Mouse (Mus musculus): ENCODE data around the gene Prss45. TPM values are rescaled to one million over a fixed set of nuclear protein-coding genes. Genes with fewer than 3 reads are reported as not detected.

The Prss45 gene
- total and polyA plus RNA-seq, 3 experiments: not detected

DNA sequence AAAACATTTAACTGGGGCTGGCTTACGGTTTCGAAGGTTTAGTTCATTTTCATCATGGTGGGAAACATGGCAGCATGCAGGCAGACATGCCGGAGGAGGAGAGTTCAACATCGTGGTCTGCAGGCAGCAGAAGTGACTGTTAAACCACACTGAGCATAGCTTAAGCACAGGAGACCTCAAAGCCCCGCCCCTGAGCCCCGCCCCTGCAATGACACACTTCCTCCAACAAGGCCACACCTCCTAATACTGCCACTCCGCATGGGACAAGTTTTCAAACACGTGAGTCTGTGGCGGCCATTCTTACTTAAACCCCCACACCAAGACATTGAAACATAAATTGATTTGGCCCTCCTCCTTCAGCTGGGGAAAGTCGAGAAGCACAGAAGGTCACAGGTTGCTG is 37.4 kb upstream of the Prss45 start:
- Histone ChIP-seq H3K4me3 (ENCODE audit: control insufficient read depth in 1 of 2, insufficient read depth in 1 of 2, low read depth in 2 of 2, low read length in 2 of 2) (no peak overlapping the region), H3K9ac (ENCODE audit: control insufficient read depth, low read depth, low read length, poor library complexity, severe bottlenecking) (no peak overlapping the region)
- TF ChIP-seq UBTF (IDR thresholded peaks at IDR 0.05; ENCODE audit: borderline replicate concordance, insufficient read depth, low read depth, low read length) (no peak), GABPA (IDR thresholded peaks at IDR 0.05; ENCODE audit: low read depth, low read length) (no peak), POLR2AphosphoS2 (IDR thresholded peaks at IDR 0.05; ENCODE audit: low read length) (no peak), ZNF384 (IDR thresholded peaks at IDR 0.05; ENCODE audit: low read depth, low read length) (no peak), MAFK (IDR thresholded peaks at IDR 0.05; ENCODE audit: borderline replicate concordance, low read depth, low read length) (no peak)

DNA sequence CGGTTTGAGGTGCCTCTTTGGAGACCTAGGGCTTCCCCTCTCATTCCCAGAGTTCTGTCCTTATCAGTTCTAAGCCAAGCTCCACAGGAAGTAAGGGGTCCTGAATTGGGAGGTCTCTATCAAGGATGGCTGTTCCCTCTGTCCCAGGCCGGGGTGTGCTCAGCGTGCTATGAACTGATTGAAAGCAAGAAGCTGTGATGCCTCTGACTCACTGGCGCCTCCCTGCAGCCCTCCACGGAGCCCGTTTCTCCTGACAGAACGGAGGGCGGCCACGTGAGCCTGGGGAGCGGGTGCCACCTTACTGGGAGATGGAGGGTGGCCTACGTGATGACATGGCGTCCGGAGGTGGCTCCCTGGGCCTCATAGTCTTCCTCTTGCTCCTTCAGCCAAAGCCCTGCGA is 36.5 kb upstream of the Prss45 start, which contains the start of gene Prss42:
Prss42 (plus strand) TSS at position 301 of the 400 bp plus-strand sequence.
- Histone ChIP-seq H3K4me1 (ENCODE audit: control insufficient read depth in 1 of 2, insufficient read depth in 2 of 2, low read length in 2 of 2) (no peaks in the 10 kb centered on the region; a peak in 2 of 4 replicates), H3K36me3 (ENCODE audit: control insufficient read depth in 1 of 2, insufficient read depth in 2 of 2, low read length in 2 of 2) (no peaks in the 10 kb centered on the region), H3K27ac (ENCODE audit: control insufficient read depth, low read depth, low read length) (no peak within 1 kb of the TSS), H3K9me3 (replicated peaks; ENCODE audit: insufficient read depth, low read length) (no peaks in the 10 kb centered on the region), H3K9ac (ENCODE audit: control insufficient read depth, low read depth, low read length, poor library complexity, severe bottlenecking) (no peak within 1 kb of the TSS), H3K4me3 (ENCODE audit: control insufficient read depth in 1 of 2, insufficient read depth in 1 of 2, low read depth in 2 of 2, low read length in 2 of 2) (no peak within 1 kb of the TSS), H3K27me3 (ENCODE audit: control insufficient read depth in 1 of 2, insufficient read depth in 2 of 2, low read length in 2 of 2) (no peaks in the 10 kb centered on the region), H3K79me2 (ENCODE audit: control insufficient read depth, insufficient read depth, low read length, poor library complexity) (no peaks in the 10 kb centered on the region)
- TF ChIP-seq ZKSCAN1 (IDR thresholded peaks at IDR 0.05; ENCODE audit: low read depth, low read length) (no peak), MAX (IDR thresholded peaks at IDR 0.05; ENCODE audit: low read length) (no peak), SMC3 (IDR thresholded peaks at IDR 0.05; ENCODE audit: low read depth, low read length) (no peak), CHD2 (IDR thresholded peaks at IDR 0.05; ENCODE audit: low read length) (no peak), ETS1 (IDR thresholded peaks at IDR 0.05; ENCODE audit: low read depth, low read length) (no peak), USF2 (IDR thresholded peaks at IDR 0.05; ENCODE audit: borderline replicate concordance in 1 of 2, insufficient read depth in 1 of 2, low read depth in 1 of 2, low read length in 2 of 2) (no peak), MYC (IDR thresholded peaks at IDR 0.05; ENCODE audit: low read depth, low read length) (no peak), CTCF (IDR thresholded peaks at IDR 0.05 in 2 of 3, conservative IDR thresholded peaks at IDR 0.05 in 1 of 3; ENCODE audit: control insufficient read depth in 1 of 3, insufficient read depth in 1 of 3, low read depth in 2 of 3, low read length in 3 of 3, poor library complexity in 1 of 3, severe bottlenecking in 1 of 3) (no peak), CHD1 (IDR thresholded peaks at IDR 0.05; ENCODE audit: low read depth, low read length) (no peak), NELFE (IDR thresholded peaks at IDR 0.05; ENCODE audit: low read depth, low read length) (no peak), RCOR1 (IDR thresholded peaks at IDR 0.05; ENCODE audit: low read depth, low read length) (no peak), RAD21 (IDR thresholded peaks at IDR 0.05; ENCODE audit: low read depth, low read length) (no peak), MEF2A (IDR thresholded peaks at IDR 0.05; ENCODE audit: extremely low read depth, insufficient replicate concordance, low read depth, low read length, poor library complexity, severe bottlenecking) (no peak), E2F4 (IDR thresholded peaks at IDR 0.05; ENCODE audit: borderline replicate concordance, low read depth, low read length) (no peak), ZC3H11A (IDR thresholded peaks at IDR 0.05; ENCODE audit: low read depth, low read length) (no peak), MAFK (IDR thresholded peaks at IDR 0.05; ENCODE audit: borderline replicate concordance, low read depth, low read length) (no peak), ELF1 (IDR thresholded peaks at IDR 0.05; ENCODE audit: low read depth, low read length) (no peak), USF1 (IDR thresholded peaks at IDR 0.05; ENCODE audit: low read depth, low read length) (no peak), KAT2A (conservative IDR thresholded peaks at IDR 0.05; ENCODE audit: low read depth, low read length) (no peak)
- DNase-seq (ENCODE audit: low read depth, low spot score): no peak

More for the DNA sequence above, 37.4 kb upstream of the Prss45 start:
- Histone ChIP-seq H3K4me1 (ENCODE audit: control insufficient read depth in 1 of 2, insufficient read depth in 2 of 2, low read length in 2 of 2) (no peaks in the 10 kb centered on the region), H3K27ac (ENCODE audit: control insufficient read depth, low read depth, low read length) (no peak overlapping the region), H3K79me2 (ENCODE audit: control insufficient read depth, insufficient read depth, low read length, poor library complexity) (no peaks in the 10 kb centered on the region), H3K36me3 (ENCODE audit: control insufficient read depth in 1 of 2, insufficient read depth in 2 of 2, low read length in 2 of 2) (no peaks in the 10 kb centered on the region), H3K9me3 (replicated peaks; ENCODE audit: insufficient read depth, low read length) (no peaks in the 10 kb centered on the region), H3K27me3 (ENCODE audit: control insufficient read depth in 1 of 2, insufficient read depth in 2 of 2, low read length in 2 of 2) (no peaks in the 10 kb centered on the region; a peak in 1 of 4 replicates)
- DNase-seq (ENCODE audit: low read depth, low spot score): peak; percentile 25

All from MEL (cell line).